Mouse (Mus musculus) heart, embryonic 15.5 days (tissue): ENCODE results near the gene Fcho2. TPM values are rescaled to one million over a fixed set of nuclear protein-coding genes. Genes with fewer than 3 reads are reported as not detected.

Experiments used
- polyA plus RNA-seq: library from polyadenylated mRNA; unstranded; fragments of >200 nt; fragmentation: Nextera tagmentation; extraction: Ambion mirVana; gene quantifications from 2 replicates; pipeline ENCODE4 v1.2.1, GENCODE M21; 2015

The Fcho2 gene
- polyA plus RNA-seq, 1 experiment from 2014 or later: 27.4 TPM

Other genes starting within 250 kb of the Fcho2 start
- not detected in 2 replicates for gene Tmem174, start 178.0 kb downstream of the Fcho2 start, polyA plus RNA-seq
- 1.6 TPM in 2 replicates for gene Tmem171, start 120.6 kb downstream of the Fcho2 start, polyA plus RNA-seq
- gene Tnpo1, start 110.9 kb upstream of the Fcho2 start, polyA plus RNA-seq: 36.4 and 43.4 TPM in 2 replicates
- gene 1700024P04Rik, start 169.1 kb upstream of the Fcho2 start, polyA plus RNA-seq: not detected in 2 replicates